Mouse (Mus musculus): ENCODE results near the gene Rho. TPM values are rescaled to one million over a fixed set of nuclear protein-coding genes. Genes with fewer than 3 reads are reported as not detected.

Gene Rho
- total and polyA plus RNA-seq, 3 experiments, result 0.11 TPM; not detected in 2

GRCm38 (mm10) chr6:115901062-115901461, 30.5 kb upstream of the Rho start:
- Histone ChIP-seq H3K27me3 (ENCODE audit: control insufficient read depth in 1 of 2, insufficient read depth in 2 of 2, low read length in 2 of 2) (no peaks in the 10 kb centered on the region), H3K79me2 (ENCODE audit: control insufficient read depth, insufficient read depth, low read length, poor library complexity) (no peaks in the 10 kb centered on the region), H3K36me3 (ENCODE audit: control insufficient read depth in 1 of 2, insufficient read depth in 2 of 2, low read length in 2 of 2) (0 out of 4 replicates have a peak, but pooled peaks cover 0 to 3% of the 10 kb centered on the region in 2 experiments), H3K9me3 (replicated peaks; ENCODE audit: insufficient read depth, low read length) (no peaks in the 10 kb centered on the region), H3K4me3 (ENCODE audit: control insufficient read depth in 1 of 2, insufficient read depth in 1 of 2, low read depth in 2 of 2, low read length in 2 of 2) (no peak overlapping the region), H3K9ac (ENCODE audit: control insufficient read depth, low read depth, low read length, poor library complexity, severe bottlenecking) (no peak overlapping the region), H3K27ac (ENCODE audit: control insufficient read depth, low read depth, low read length) (no peak overlapping the region), H3K4me1 (ENCODE audit: control insufficient read depth in 1 of 2, insufficient read depth in 2 of 2, low read length in 2 of 2) (no peaks in the 10 kb centered on the region)
- peak; percentile 55 for DNase-seq (ENCODE audit: low read depth, low spot score)
- no peak for TF ChIP-seq UBTF (IDR thresholded peaks at IDR 0.05; ENCODE audit: borderline replicate concordance, insufficient read depth, low read depth, low read length)
- no peak for TF ChIP-seq KAT2A (conservative IDR thresholded peaks at IDR 0.05; ENCODE audit: low read depth, low read length)
- no peak for TF ChIP-seq SIN3A (IDR thresholded peaks at IDR 0.05; ENCODE audit: low read length)
- TF ChIP-seq E2F4 (IDR thresholded peaks at IDR 0.05; ENCODE audit: borderline replicate concordance, low read depth, low read length), result no peak
- TF ChIP-seq BHLHE40 (IDR thresholded peaks at IDR 0.05; ENCODE audit: borderline replicate concordance, low read depth, low read length), result no peak
- TF ChIP-seq ZNF384 (IDR thresholded peaks at IDR 0.05; ENCODE audit: low read depth, low read length), result no peak
- TF ChIP-seq RAD21 (IDR thresholded peaks at IDR 0.05; ENCODE audit: low read depth, low read length), result peak; percentile 88
- no peak for TF ChIP-seq ZMIZ1 (IDR thresholded peaks at IDR 0.05; ENCODE audit: low read depth, low read length)
- TF ChIP-seq POLR2A (IDR thresholded peaks at IDR 0.05; ENCODE audit: control insufficient read depth in 1 of 2, insufficient read depth in 1 of 2, low read depth in 1 of 2, low read length in 2 of 2, poor library complexity in 1 of 2), result no peak
- no peak for TF ChIP-seq MYC (IDR thresholded peaks at IDR 0.05; ENCODE audit: low read depth, low read length)
- TF ChIP-seq ZC3H11A (IDR thresholded peaks at IDR 0.05; ENCODE audit: low read depth, low read length), result peak; percentile 70
- no peak for TF ChIP-seq MYB (IDR thresholded peaks at IDR 0.05; ENCODE audit: low read depth, low read length)
- no peak for TF ChIP-seq JUND (IDR thresholded peaks at IDR 0.05; ENCODE audit: low read depth, low read length)
- TF ChIP-seq CTCF (IDR thresholded peaks at IDR 0.05 in 2 of 3, conservative IDR thresholded peaks at IDR 0.05 in 1 of 3; ENCODE audit: control insufficient read depth in 1 of 3, insufficient read depth in 1 of 3, low read depth in 2 of 3, low read length in 3 of 3, poor library complexity in 1 of 3, severe bottlenecking in 1 of 3), result peak; percentile 70 to 89 (median 80)
- peak; percentile 92 for TF ChIP-seq SMC3 (IDR thresholded peaks at IDR 0.05; ENCODE audit: low read depth, low read length)
- TF ChIP-seq TBP (IDR thresholded peaks at IDR 0.05; ENCODE audit: low read depth, low read length), result no peak
- TF ChIP-seq RCOR1 (IDR thresholded peaks at IDR 0.05; ENCODE audit: low read depth, low read length), result no peak
- no peak for TF ChIP-seq GATA1 (IDR thresholded peaks at IDR 0.05; ENCODE audit: low read depth, low read length)
- no peak for TF ChIP-seq CHD2 (IDR thresholded peaks at IDR 0.05; ENCODE audit: low read length)

- Histone ChIP-seq H3K36me3 (ENCODE audit: control insufficient read depth in 1 of 2, insufficient read depth in 2 of 2, low read length in 2 of 2) (peaks cover 0 to 4% of the 10 kb centered on the region in 2 experiments; a peak in 1 of 4 replicates), H3K9ac (ENCODE audit: control insufficient read depth, low read depth, low read length, poor library complexity, severe bottlenecking) (no peak overlapping the region), H3K27ac (ENCODE audit: control insufficient read depth, low read depth, low read length) (no peak overlapping the region), H3K4me1 (ENCODE audit: control insufficient read depth in 1 of 2, insufficient read depth in 2 of 2, low read length in 2 of 2) (peaks cover 3% of the 10 kb centered on the region in 2 experiments; a peak in 3 of 4 replicates), H3K4me3 (ENCODE audit: control insufficient read depth in 1 of 2, insufficient read depth in 1 of 2, low read depth in 2 of 2, low read length in 2 of 2) (no peak overlapping the region), H3K9me3 (replicated peaks; ENCODE audit: insufficient read depth, low read length) (no peaks in the 10 kb centered on the region), H3K79me2 (ENCODE audit: control insufficient read depth, insufficient read depth, low read length, poor library complexity) (no peaks in the 10 kb centered on the region), H3K27me3 (ENCODE audit: control insufficient read depth in 1 of 2, insufficient read depth in 2 of 2, low read length in 2 of 2) (no peaks in the 10 kb centered on the region)
- TF ChIP-seq SIN3A (IDR thresholded peaks at IDR 0.05; ENCODE audit: low read length) (no peak), MAX (IDR thresholded peaks at IDR 0.05; ENCODE audit: low read length) (no peak), MAFK (IDR thresholded peaks at IDR 0.05; ENCODE audit: borderline replicate concordance, low read depth, low read length) (no peak), MAZ (IDR thresholded peaks at IDR 0.05; ENCODE audit: low read depth, low read length) (no peak), ZNF384 (IDR thresholded peaks at IDR 0.05; ENCODE audit: low read depth, low read length) (no peak), ZC3H11A (IDR thresholded peaks at IDR 0.05; ENCODE audit: low read depth, low read length) (no peak), ELF1 (IDR thresholded peaks at IDR 0.05; ENCODE audit: low read depth, low read length) (no peak)
- DNase-seq (ENCODE audit: low read depth, low spot score), result no peak
These were observed 30.0 kb upstream of the Rho start for GRCm38 (mm10) chr6:115901489-115901931.
